Mouse (Mus musculus): ENCODE measurements around the gene Sema4c. TPM values are rescaled to one million over a fixed set of nuclear protein-coding genes. Genes with fewer than 3 reads are reported as not detected.

The Sema4c gene
- polyA plus RNA-seq, 1 experiment, result 8.0 TPM

DNA sequence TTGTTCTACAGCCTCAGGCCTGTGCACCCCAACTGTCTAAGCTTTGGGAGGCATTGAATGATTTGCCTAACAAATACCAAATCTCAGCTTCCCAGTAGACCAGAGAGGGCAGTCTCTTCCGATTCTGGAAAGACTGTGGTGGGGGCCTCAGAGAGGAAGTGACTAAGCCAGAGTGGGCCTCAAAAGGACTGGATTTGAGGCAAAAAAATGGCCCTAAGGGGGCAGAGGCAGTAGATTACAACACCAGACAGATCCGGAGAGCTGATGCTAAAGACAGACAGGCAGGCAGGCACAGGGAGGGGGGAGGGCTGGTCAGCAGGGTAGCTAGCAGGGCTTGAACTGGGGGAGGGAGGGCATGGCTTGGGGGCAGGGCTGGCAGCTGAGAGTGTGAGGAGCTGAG, 8.3 kb upstream of the Sema4c start:
- 59% methylated on average over 2 of the region's 2 CpGs for WGBS
- Histone ChIP-seq H3K4me3 (ENCODE audit: insufficient read depth, low read depth, low read length) (no peak overlapping the region), H3K4me1 (ENCODE audit: control insufficient read depth, insufficient read depth, low read length) (0 out of 2 replicates have a peak, but pooled peaks cover 2% of the 10 kb centered on the region), H3K27ac (ENCODE audit: insufficient read depth, low read depth, low read length) (no peak overlapping the region), H3K36me3 (ENCODE audit: control insufficient read depth, insufficient read depth, low read length) (no peaks in the 10 kb centered on the region), H3K27me3 (replicated peaks; ENCODE audit: control insufficient read depth, insufficient read depth, low read length) (no peaks in the 10 kb centered on the region)
- TF ChIP-seq CTCF (conservative IDR thresholded peaks at IDR 0.05; ENCODE audit: insufficient read depth, insufficient read length, low read depth, low read length) (no peak), POLR2A (IDR thresholded peaks at IDR 0.05; ENCODE audit: low read depth, low read length) (no peak)
- no peak for DNase-seq

DNA sequence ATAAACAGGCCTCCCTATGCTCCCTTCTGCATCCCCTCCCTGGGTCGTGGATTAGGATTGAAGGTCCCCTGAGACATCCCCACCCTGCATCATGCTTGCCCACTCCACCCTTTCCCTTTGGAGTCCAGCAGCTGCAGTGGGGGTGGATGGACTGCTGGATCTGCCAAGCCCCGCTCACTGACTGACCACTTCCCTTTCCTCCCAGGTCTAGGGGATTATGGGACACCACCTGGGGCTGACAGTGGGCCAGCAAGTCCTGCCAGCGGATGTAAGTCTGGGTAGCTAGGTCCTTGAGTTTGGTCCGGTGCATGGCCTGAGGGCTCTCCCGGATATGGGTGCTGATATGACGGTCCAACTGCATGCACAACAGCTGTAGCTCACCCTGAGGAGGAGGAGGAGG, 6.0 kb upstream of the Sema4c start:
- Histone ChIP-seq H3K27ac (ENCODE audit: insufficient read depth, low read depth, low read length) (no peak overlapping the region; the same call in 1 of the 2 replicates), H3K36me3 (ENCODE audit: control insufficient read depth, insufficient read depth, low read length) (no peaks in the 10 kb centered on the region), H3K4me3 (ENCODE audit: insufficient read depth, low read depth, low read length) (no peak overlapping the region), H3K27me3 (replicated peaks; ENCODE audit: control insufficient read depth, insufficient read depth, low read length) (no peaks in the 10 kb centered on the region), H3K4me1 (ENCODE audit: control insufficient read depth, insufficient read depth, low read length) (0 out of 2 replicates have a peak, but pooled peaks cover 2% of the 10 kb centered on the region)
- TF ChIP-seq POLR2A (IDR thresholded peaks at IDR 0.05; ENCODE audit: low read depth, low read length), result no peak
- DNase-seq, result peak; percentile 68
- WGBS, result 65% methylated on average over 6 of the region's 6 CpGs

- no peaks in the 10 kb centered on the region for H3K27me3 ChIP-seq (replicated peaks; ENCODE audit: control insufficient read depth, insufficient read depth, low read length)
- H3K4me3 ChIP-seq (ENCODE audit: insufficient read depth, low read depth, low read length), result no peak overlapping the region
- H3K4me1 ChIP-seq (ENCODE audit: control insufficient read depth, insufficient read depth, low read length), result peaks cover 2% of the 10 kb centered on the region; the same call in 1 of the 2 replicates
- TF ChIP-seq CTCF (conservative IDR thresholded peaks at IDR 0.05; ENCODE audit: insufficient read depth, insufficient read length, low read depth, low read length) (no peak), POLR2A (IDR thresholded peaks at IDR 0.05; ENCODE audit: low read depth, low read length) (no peak)
- no peaks in the 10 kb centered on the region for H3K36me3 ChIP-seq (ENCODE audit: control insufficient read depth, insufficient read depth, low read length)
- DNase-seq, result no peak
- no peak overlapping the region for H3K27ac ChIP-seq (ENCODE audit: insufficient read depth, low read depth, low read length)
- WGBS, result 57% methylated on average over 4 of the region's 4 CpGs
Measured at GRCm38 (mm10) chr1:36563632-36564031, 5.5 kb upstream of the Sema4c start.

DNA sequence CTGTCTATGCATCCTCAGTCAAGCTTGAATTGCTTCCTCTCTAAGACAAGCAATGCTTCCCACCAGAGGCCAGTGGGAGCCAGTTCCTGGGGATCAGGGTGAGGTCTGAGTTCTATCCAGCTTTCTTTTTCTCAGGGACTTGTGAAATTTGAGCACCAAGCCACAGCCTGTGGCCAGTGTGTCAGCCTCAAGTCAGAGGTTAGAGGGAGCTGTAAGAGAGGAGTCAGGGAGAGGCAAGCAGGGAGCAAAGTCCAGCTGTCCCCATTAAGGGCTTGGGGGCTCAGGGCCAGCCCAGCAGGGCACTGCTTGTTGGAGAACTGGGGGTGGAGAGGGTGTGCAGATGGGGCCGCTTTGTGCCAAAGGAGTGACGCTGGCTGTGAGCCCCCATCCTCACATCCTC, 5.0 kb upstream of the Sema4c start:
- Histone ChIP-seq H3K4me3 (ENCODE audit: insufficient read depth, low read depth, low read length) (no peak overlapping the region), H3K27me3 (replicated peaks; ENCODE audit: control insufficient read depth, insufficient read depth, low read length) (no peaks in the 10 kb centered on the region), H3K27ac (ENCODE audit: insufficient read depth, low read depth, low read length) (no peak overlapping the region), H3K36me3 (ENCODE audit: control insufficient read depth, insufficient read depth, low read length) (no peaks in the 10 kb centered on the region), H3K4me1 (ENCODE audit: control insufficient read depth, insufficient read depth, low read length) (peaks cover 5% of the 10 kb centered on the region; the same call in 1 of the 2 replicates)
- 70% methylated on average over 2 of the region's 2 CpGs for WGBS
- TF ChIP-seq CTCF (conservative IDR thresholded peaks at IDR 0.05; ENCODE audit: insufficient read depth, insufficient read length, low read depth, low read length) (no peak), POLR2A (IDR thresholded peaks at IDR 0.05; ENCODE audit: low read depth, low read length) (no peak)
- DNase-seq, result no peak

- no peak overlapping the region for H3K4me3 ChIP-seq (ENCODE audit: insufficient read depth, low read depth, low read length)
- peaks cover 5% of the 10 kb centered on the region; the same call in 1 of the 2 replicates for H3K4me1 ChIP-seq (ENCODE audit: control insufficient read depth, insufficient read depth, low read length)
- 81% methylated on average over 4 of the region's 4 CpGs for WGBS
- no peaks in the 10 kb centered on the region for H3K36me3 ChIP-seq (ENCODE audit: control insufficient read depth, insufficient read depth, low read length)
- no peak overlapping the region for H3K27ac ChIP-seq (ENCODE audit: insufficient read depth, low read depth, low read length)
- DNase-seq, result no peak
- H3K27me3 ChIP-seq (replicated peaks; ENCODE audit: control insufficient read depth, insufficient read depth, low read length), result no peaks in the 10 kb centered on the region
- TF ChIP-seq POLR2A (IDR thresholded peaks at IDR 0.05; ENCODE audit: low read depth, low read length), result no peak
- TF ChIP-seq CTCF (conservative IDR thresholded peaks at IDR 0.05; ENCODE audit: insufficient read depth, insufficient read length, low read depth, low read length), result no peak
Measured at GRCm38 (mm10) chr1:36562388-36562787, 4.2 kb upstream of the Sema4c start.

DNA sequence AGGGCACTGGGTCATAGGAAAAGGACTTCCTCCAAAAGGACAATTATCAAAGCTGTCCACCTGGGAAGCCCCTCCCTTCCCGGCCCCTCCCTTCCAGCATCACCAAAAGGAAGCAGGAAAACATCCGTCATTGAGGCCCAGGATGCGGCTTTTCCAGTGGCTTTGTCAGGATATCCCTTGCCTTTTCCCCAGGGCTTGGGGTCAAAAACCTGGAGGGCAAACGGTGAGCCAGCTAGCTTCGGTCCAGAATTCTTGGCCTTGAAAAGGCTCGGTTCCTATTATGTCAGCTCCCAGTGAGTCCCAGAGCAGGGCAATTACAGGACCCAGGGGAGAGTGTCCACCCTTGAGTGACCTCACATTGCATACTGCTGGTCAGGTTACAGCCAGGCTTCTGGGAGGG, 2.8 kb upstream of the Sema4c start:
- TF ChIP-seq CTCF (conservative IDR thresholded peaks at IDR 0.05; ENCODE audit: insufficient read depth, insufficient read length, low read depth, low read length) (no peak), POLR2A (IDR thresholded peaks at IDR 0.05; ENCODE audit: low read depth, low read length) (no peak)
- no peak overlapping the region; the same call in 1 of the 2 replicates for H3K27ac ChIP-seq (ENCODE audit: insufficient read depth, low read depth, low read length)
- no peaks in the 10 kb centered on the region for H3K36me3 ChIP-seq (ENCODE audit: control insufficient read depth, insufficient read depth, low read length)
- WGBS, result 47% methylated on average over 6 of the region's 6 CpGs
- no peak overlapping the region for H3K4me3 ChIP-seq (ENCODE audit: insufficient read depth, low read depth, low read length)
- peaks cover 5% of the 10 kb centered on the region; the same call in 1 of the 2 replicates for H3K4me1 ChIP-seq (ENCODE audit: control insufficient read depth, insufficient read depth, low read length)
- peak; percentile 87 for DNase-seq
- H3K27me3 ChIP-seq (replicated peaks; ENCODE audit: control insufficient read depth, insufficient read depth, low read length), result no peaks in the 10 kb centered on the region

- 75% methylated on average over 5 of the region's 5 CpGs for WGBS
- TF ChIP-seq CTCF (conservative IDR thresholded peaks at IDR 0.05; ENCODE audit: insufficient read depth, insufficient read length, low read depth, low read length), result no peak
- no peak for TF ChIP-seq POLR2A (IDR thresholded peaks at IDR 0.05; ENCODE audit: low read depth, low read length)
- Histone ChIP-seq H3K36me3 (ENCODE audit: control insufficient read depth, insufficient read depth, low read length) (no peaks in the 10 kb centered on the region), H3K4me3 (ENCODE audit: insufficient read depth, low read depth, low read length) (no peak overlapping the region), H3K27me3 (replicated peaks; ENCODE audit: control insufficient read depth, insufficient read depth, low read length) (no peaks in the 10 kb centered on the region), H3K27ac (ENCODE audit: insufficient read depth, low read depth, low read length) (no peak overlapping the region), H3K4me1 (ENCODE audit: control insufficient read depth, insufficient read depth, low read length) (peaks cover 5% of the 10 kb centered on the region; the same call in 1 of the 2 replicates)
- no peak for DNase-seq
Measured at GRCm38 (mm10) chr1:36559888-36560287, 1.7 kb upstream of the Sema4c start.
